Mouse (Mus musculus): ENCODE measurements around the gene Gid8.

The Gid8 gene

GRCm38 (mm10) chr2:180725856-180726629 lies 16.1 kb downstream of the Gid8 start:
- peak; percentile 42 for DNase-seq (ENCODE audit: low read depth, low spot score)
- no peaks in the 10 kb centered on the region for H3K27me3 ChIP-seq (ENCODE audit: control insufficient read depth, insufficient read depth, low read length, poor library complexity, severe bottlenecking)

GRCm38 (mm10) chr2:180726658-180727442 lies 16.9 kb downstream of the Gid8 start:
- Histone ChIP-seq H3K27me3 (ENCODE audit: control insufficient read depth, insufficient read depth, low read length, poor library complexity, severe bottlenecking) (no peaks in the 10 kb centered on the region), H3K36me3 (ENCODE audit: control insufficient read depth, insufficient read depth, low read length, poor library complexity, severe bottlenecking) (peaks cover 6% of the 10 kb centered on the region; the same call in 1 of the 2 replicates)
- DNase-seq (ENCODE audit: low read depth, low spot score): peak; percentile 84

More at GRCm38 (mm10) chr2:180725856-180726629, 16.1 kb downstream of the Gid8 start:
- peaks cover 9% of the 10 kb centered on the region; the same call in 1 of the 2 replicates for H3K36me3 ChIP-seq (ENCODE audit: control insufficient read depth, insufficient read depth, low read length, poor library complexity, severe bottlenecking)

- Histone ChIP-seq H3K27me3 (ENCODE audit: control insufficient read depth, insufficient read depth, low read length, poor library complexity, severe bottlenecking) (no peaks in the 10 kb centered on the region), H3K36me3 (ENCODE audit: control insufficient read depth, insufficient read depth, low read length, poor library complexity, severe bottlenecking) (no peaks in the 10 kb centered on the region; the same call in 1 of the 2 replicates)
- DNase-seq (ENCODE audit: low read depth, low spot score): no peak
Observed at GRCm38 (mm10) chr2:180727613-180728021, 17.7 kb downstream of the Gid8 start.

GRCm38 (mm10) chr2:180731036-180731435 lies 21.1 kb downstream of the Gid8 start:
- Histone ChIP-seq H3K36me3 (ENCODE audit: control insufficient read depth, insufficient read depth, low read length, poor library complexity, severe bottlenecking) (no peaks in the 10 kb centered on the region; the same call in 1 of the 2 replicates), H3K27me3 (ENCODE audit: control insufficient read depth, insufficient read depth, low read length, poor library complexity, severe bottlenecking) (no peaks in the 10 kb centered on the region)
- DNase-seq (ENCODE audit: low read depth, low spot score): no peak

- Histone ChIP-seq H3K36me3 (ENCODE audit: control insufficient read depth, insufficient read depth, low read length, poor library complexity, severe bottlenecking) (no peaks in the 10 kb centered on the region; the same call in 1 of the 2 replicates), H3K27me3 (ENCODE audit: control insufficient read depth, insufficient read depth, low read length, poor library complexity, severe bottlenecking) (no peaks in the 10 kb centered on the region)
- DNase-seq (ENCODE audit: low read depth, low spot score): no peak
Observed at GRCm38 (mm10) chr2:180731984-180732383, 22.1 kb downstream of the Gid8 start.

GRCm38 (mm10) chr2:180735232-180735631 lies 25.3 kb downstream of the Gid8 start:
- DNase-seq (ENCODE audit: low read depth, low spot score): no peak
- H3K36me3 ChIP-seq (ENCODE audit: control insufficient read depth, insufficient read depth, low read length, poor library complexity, severe bottlenecking): no peaks in the 10 kb centered on the region; the same call in 1 of the 2 replicates
- no peaks in the 10 kb centered on the region for H3K27me3 ChIP-seq (ENCODE audit: control insufficient read depth, insufficient read depth, low read length, poor library complexity, severe bottlenecking)

GRCm38 (mm10) chr2:180737984-180738383 lies 28.1 kb downstream of the Gid8 start:
- no peaks in the 10 kb centered on the region for H3K36me3 ChIP-seq (ENCODE audit: control insufficient read depth, insufficient read depth, low read length, poor library complexity, severe bottlenecking)

GRCm38 (mm10) chr2:180740349-180740748 lies 30.4 kb downstream of the Gid8 start:
- DNase-seq (ENCODE audit: low read depth, low spot score): no peak

More at GRCm38 (mm10) chr2:180737984-180738383, 28.1 kb downstream of the Gid8 start:
- DNase-seq (ENCODE audit: low read depth, low spot score): no peak
- H3K27me3 ChIP-seq (ENCODE audit: control insufficient read depth, insufficient read depth, low read length, poor library complexity, severe bottlenecking): no peaks in the 10 kb centered on the region

GRCm38 (mm10) chr2:180741421-180741820 lies 31.5 kb downstream of the Gid8 start:
- Histone ChIP-seq H3K36me3 (ENCODE audit: control insufficient read depth, insufficient read depth, low read length, poor library complexity, severe bottlenecking) (no peaks in the 10 kb centered on the region), H3K27me3 (ENCODE audit: control insufficient read depth, insufficient read depth, low read length, poor library complexity, severe bottlenecking) (no peaks in the 10 kb centered on the region)
- DNase-seq (ENCODE audit: low read depth, low spot score): no peak

More at GRCm38 (mm10) chr2:180740349-180740748, 30.4 kb downstream of the Gid8 start:
- Histone ChIP-seq H3K27me3 (ENCODE audit: control insufficient read depth, insufficient read depth, low read length, poor library complexity, severe bottlenecking) (no peaks in the 10 kb centered on the region), H3K36me3 (ENCODE audit: control insufficient read depth, insufficient read depth, low read length, poor library complexity, severe bottlenecking) (no peaks in the 10 kb centered on the region)

GRCm38 (mm10) chr2:180742820-180743219 lies 32.9 kb downstream of the Gid8 start:
- DNase-seq (ENCODE audit: low read depth, low spot score): no peak
- Histone ChIP-seq H3K27me3 (ENCODE audit: control insufficient read depth, insufficient read depth, low read length, poor library complexity, severe bottlenecking) (no peaks in the 10 kb centered on the region), H3K36me3 (ENCODE audit: control insufficient read depth, insufficient read depth, low read length, poor library complexity, severe bottlenecking) (no peaks in the 10 kb centered on the region)

- Histone ChIP-seq H3K27me3 (ENCODE audit: control insufficient read depth, insufficient read depth, low read length, poor library complexity, severe bottlenecking) (no peaks in the 10 kb centered on the region), H3K36me3 (ENCODE audit: control insufficient read depth, insufficient read depth, low read length, poor library complexity, severe bottlenecking) (no peaks in the 10 kb centered on the region)
- no peak for DNase-seq (ENCODE audit: low read depth, low spot score)
Observed at GRCm38 (mm10) chr2:180743321-180743720, 33.4 kb downstream of the Gid8 start.

- Histone ChIP-seq H3K36me3 (ENCODE audit: control insufficient read depth, insufficient read depth, low read length, poor library complexity, severe bottlenecking) (no peaks in the 10 kb centered on the region), H3K27me3 (ENCODE audit: control insufficient read depth, insufficient read depth, low read length, poor library complexity, severe bottlenecking) (no peaks in the 10 kb centered on the region)
- DNase-seq (ENCODE audit: low read depth, low spot score): peak; percentile 94
Observed at GRCm38 (mm10) chr2:180745248-180745927, 35.5 kb downstream of the Gid8 start.

GRCm38 (mm10) chr2:180746569-180747192 lies 36.8 kb downstream of the Gid8 start:
- Histone ChIP-seq H3K27me3 (ENCODE audit: control insufficient read depth, insufficient read depth, low read length, poor library complexity, severe bottlenecking) (no peaks in the 10 kb centered on the region), H3K36me3 (ENCODE audit: control insufficient read depth, insufficient read depth, low read length, poor library complexity, severe bottlenecking) (no peaks in the 10 kb centered on the region)
- no peak for DNase-seq (ENCODE audit: low read depth, low spot score)

- Histone ChIP-seq H3K36me3 (ENCODE audit: control insufficient read depth, insufficient read depth, low read length, poor library complexity, severe bottlenecking) (no peaks in the 10 kb centered on the region), H3K27me3 (ENCODE audit: control insufficient read depth, insufficient read depth, low read length, poor library complexity, severe bottlenecking) (no peaks in the 10 kb centered on the region)
- no peak for DNase-seq (ENCODE audit: low read depth, low spot score)
Observed at GRCm38 (mm10) chr2:180748904-180749303, 39.0 kb downstream of the Gid8 start.

Data from splenic B cell, adult 2 months (primary cell).